Mouse (Mus musculus): ENCODE measurements at regions not wholly inside any gene's neighbourhood (a gene's known extent, or its start where the extent isn't known, plus 50 kb on each side); places are given as distances from the start of the nearest gene placed in this dataset.
A peak's percentile ranks its signal among the peaks of the same experiment; 100 is the strongest.

DNA sequence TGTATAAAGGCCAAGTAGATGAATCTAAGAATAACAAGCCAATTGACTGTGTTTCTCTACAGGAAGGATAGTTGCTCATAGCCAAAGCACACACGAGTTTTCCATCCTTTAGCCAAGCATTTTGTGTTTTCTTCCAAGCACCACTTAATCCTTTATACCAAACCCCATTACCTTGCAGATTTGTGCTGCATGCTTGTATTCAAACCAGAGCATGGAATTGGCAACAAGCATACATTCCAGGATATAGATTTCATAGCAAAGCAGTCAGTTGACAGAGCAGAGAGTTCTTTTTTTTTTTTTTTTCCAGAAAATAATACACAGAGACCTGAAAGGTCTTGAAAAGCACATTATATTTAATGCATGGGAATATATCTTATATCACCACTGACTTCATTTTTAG, 169.9 kb downstream of the Pom121l12 start:
- DNase-seq (ENCODE audit: low spot score) = no peak

DNA sequence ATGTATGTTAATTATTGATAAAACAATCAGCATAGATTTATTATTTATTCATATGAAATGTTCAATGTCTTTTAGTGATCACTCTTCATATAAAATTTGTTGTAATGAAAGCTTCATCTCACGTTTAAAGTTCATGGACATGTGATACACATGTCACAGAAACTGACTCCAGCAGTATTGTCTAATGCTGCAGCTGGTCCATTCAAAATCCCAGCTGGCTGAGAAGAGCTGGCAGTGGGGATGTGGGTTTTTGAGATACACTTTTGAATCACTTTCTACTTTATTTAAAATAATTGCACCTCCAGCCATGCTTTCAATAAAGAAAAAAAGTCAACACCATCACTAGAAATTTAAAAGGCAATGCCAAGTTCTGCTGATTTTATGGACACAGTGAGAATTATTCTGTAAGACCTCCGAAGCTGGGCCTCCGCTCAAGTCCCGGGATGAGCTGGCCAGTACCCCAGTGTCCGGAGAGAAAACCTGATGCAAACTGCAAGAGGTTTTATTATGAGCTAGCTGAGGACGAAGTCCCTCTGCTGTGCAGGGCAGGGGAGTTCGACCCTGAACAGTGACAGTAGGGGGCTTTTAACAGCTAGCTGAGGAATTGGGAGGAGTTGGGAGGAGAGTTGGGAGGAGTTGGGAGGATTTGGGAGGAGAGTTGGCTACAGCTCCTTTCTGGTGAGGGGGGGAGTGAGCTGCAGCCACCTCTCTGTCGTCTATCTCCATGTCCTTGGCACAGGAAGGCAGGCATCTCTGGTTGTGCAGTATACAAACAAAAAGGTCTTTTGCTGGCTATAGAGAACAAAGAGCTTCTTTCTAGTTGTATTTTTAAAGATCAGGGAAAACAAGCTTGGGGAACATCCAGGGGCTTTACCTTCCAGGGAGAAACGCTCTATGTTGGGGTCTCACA, 170.6 kb downstream of the Pom121l12 start:
- no peak for DNase-seq (ENCODE audit: low spot score)

DNA sequence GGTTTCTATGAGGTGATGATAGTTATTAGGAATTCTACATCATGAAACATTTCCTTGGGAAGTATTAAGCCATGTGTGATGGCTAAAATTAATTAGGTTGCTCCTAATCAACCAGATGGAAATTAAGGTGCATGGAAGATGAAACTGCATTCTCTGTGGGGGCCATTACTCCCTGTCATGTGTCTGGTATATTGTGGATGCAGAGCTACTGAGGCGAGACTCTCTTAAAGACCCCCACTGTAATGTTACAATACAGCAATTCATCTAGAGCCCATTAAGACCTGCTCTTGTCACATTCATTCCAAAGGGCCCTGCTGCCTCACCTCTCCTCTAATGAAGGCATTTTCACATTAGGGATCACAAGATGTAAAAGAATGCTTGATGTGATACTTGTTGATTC, 199.2 kb downstream of the Pom121l12 start:
- no peak for DNase-seq (ENCODE audit: low spot score)

DNA sequence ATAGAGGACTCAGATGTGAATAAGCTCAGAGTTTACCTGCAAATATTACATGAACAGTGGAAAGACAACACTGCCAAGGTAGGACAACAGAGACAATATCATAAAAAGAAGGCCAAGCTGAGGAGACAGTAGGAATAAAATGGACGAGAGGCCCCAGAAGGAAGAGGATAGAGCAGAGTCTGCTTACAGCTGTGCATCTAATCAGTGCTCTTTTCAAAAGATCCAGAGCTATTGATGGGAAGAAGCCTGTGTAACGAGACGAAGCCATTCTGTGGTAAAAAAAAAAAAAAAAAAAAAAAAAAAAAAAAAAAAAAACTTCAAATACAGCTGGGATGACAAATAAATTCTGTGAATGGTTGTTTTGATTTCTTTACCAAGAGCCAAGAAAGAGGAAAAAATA, 200.2 kb downstream of the Pom121l12 start:
- DNase-seq (ENCODE audit: low spot score) = no peak

DNA sequence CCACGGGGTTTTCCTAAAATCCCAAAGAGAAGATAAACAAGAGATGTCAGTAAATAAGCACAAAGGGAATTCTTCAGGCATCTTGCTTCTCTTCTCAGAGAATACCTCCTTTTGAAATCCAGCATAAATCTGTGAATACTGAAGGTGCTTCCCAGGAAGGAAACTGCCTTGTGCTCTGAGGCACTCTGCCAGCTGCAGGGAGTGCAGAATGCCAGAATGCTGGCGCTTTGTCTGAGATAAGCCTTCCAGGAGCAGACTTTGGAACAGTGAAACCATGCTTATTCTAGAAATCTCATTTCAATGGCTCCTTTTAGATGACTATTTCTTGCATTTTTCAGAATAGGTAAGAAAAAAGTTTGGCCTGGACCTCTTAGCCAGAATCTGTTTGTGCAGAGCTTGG, 219.9 kb downstream of the Pom121l12 start:
- peak; percentile 3 for DNase-seq (ENCODE audit: low spot score)

Data from ovary, postnatal 14 days (tissue).